Mouse (Mus musculus): Measurements from ENCODE around the gene Tcf3.

Tcf3 gene

GRCm38 (mm10) chr10:80437973-80438372 is 4.5 kb upstream of the Tcf3 start:
- no peak for DNase-seq (ENCODE audit: low spot score)

GRCm38 (mm10) chr10:80436276-80436675 is 2.8 kb upstream of the Tcf3 start:
- no peak for DNase-seq (ENCODE audit: low spot score)

GRCm38 (mm10) chr10:80435764-80436163 is 2.3 kb upstream of the Tcf3 start:
- DNase-seq (ENCODE audit: low spot score): no peak

GRCm38 (mm10) chr10:80434823-80435222 is 1.4 kb upstream of the Tcf3 start:
- no peak for DNase-seq (ENCODE audit: low spot score)

GRCm38 (mm10) chr10:80434233-80434592 is 766 bp upstream of the Tcf3 start:
- DNase-seq (ENCODE audit: low spot score): no peak

GRCm38 (mm10) chr10:80432936-80433512 is 423 bp downstream of the Tcf3 start:
- no peak for DNase-seq (ENCODE audit: low spot score)

GRCm38 (mm10) chr10:80432387-80432785 is 1.1 kb downstream of the Tcf3 start:
- DNase-seq (ENCODE audit: low spot score): no peak

- DNase-seq (ENCODE audit: low spot score): no peak
Observed at GRCm38 (mm10) chr10:80431570-80432386, 1.7 kb downstream of the Tcf3 start.

- DNase-seq (ENCODE audit: low spot score): no peak
Observed at GRCm38 (mm10) chr10:80430375-80430980, 3.0 kb downstream of the Tcf3 start.

GRCm38 (mm10) chr10:80429800-80430199 is 3.6 kb downstream of the Tcf3 start:
- DNase-seq (ENCODE audit: low spot score): no peak

GRCm38 (mm10) chr10:80425041-80425440 is 8.4 kb downstream of the Tcf3 start:
- no peak for DNase-seq (ENCODE audit: low spot score)

- DNase-seq (ENCODE audit: low spot score): no peak
Observed at GRCm38 (mm10) chr10:80423562-80423961, 9.9 kb downstream of the Tcf3 start.

GRCm38 (mm10) chr10:80421651-80422472 is 11.6 kb downstream of the Tcf3 start:
- DNase-seq (ENCODE audit: low spot score): no peak

- no peak for DNase-seq (ENCODE audit: low spot score)
Observed at GRCm38 (mm10) chr10:80421208-80421607, 12.2 kb downstream of the Tcf3 start.

GRCm38 (mm10) chr10:80420729-80421128 is 12.7 kb downstream of the Tcf3 start:
- no peak for DNase-seq (ENCODE audit: low spot score)

- no peak for DNase-seq (ENCODE audit: low spot score)
Observed at GRCm38 (mm10) chr10:80419419-80419818, 14.0 kb downstream of the Tcf3 start.

- no peak for DNase-seq (ENCODE audit: low spot score)
Observed at GRCm38 (mm10) chr10:80418311-80418710, 15.1 kb downstream of the Tcf3 start.

- no peak for DNase-seq (ENCODE audit: low spot score)
Observed at GRCm38 (mm10) chr10:80417841-80418240, 15.6 kb downstream of the Tcf3 start.

- no peak for DNase-seq (ENCODE audit: low spot score)
Observed at GRCm38 (mm10) chr10:80417371-80417770, 16.1 kb downstream of the Tcf3 start.

- no peak for DNase-seq (ENCODE audit: low spot score)
Observed at GRCm38 (mm10) chr10:80415566-80415965, 17.9 kb downstream of the Tcf3 start.

- peak; percentile 51 for DNase-seq (ENCODE audit: low spot score)
Observed at GRCm38 (mm10) chr10:80412656-80413541, 20.5 kb downstream of the Tcf3 start.
